In the genomic region with DNA sequence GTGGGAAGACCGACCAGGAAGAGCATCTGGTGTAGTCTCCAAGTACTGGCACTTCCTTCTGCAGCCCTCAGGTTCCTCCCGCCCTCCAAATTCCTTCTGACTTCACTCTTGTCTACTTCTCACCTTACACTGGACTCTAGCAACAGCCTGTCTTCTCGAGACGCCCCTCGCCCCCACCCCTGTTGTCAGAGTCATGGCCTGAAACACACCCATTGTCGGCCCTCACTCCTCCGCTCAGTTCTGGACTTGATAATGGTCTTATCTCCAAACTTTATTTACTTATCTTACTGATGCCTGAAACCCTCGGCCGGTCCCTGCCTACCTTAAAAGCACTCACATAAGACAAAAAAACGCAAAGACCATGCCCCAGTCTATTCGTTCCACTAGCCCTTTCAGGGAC, we compare ENCODE assay signal across 8 mouse cellular contexts. TPM values are rescaled to one million over a fixed set of nuclear protein-coding genes. Genes with fewer than 3 reads are reported as not detected.
DNase-seq lines count a peak whose midpoint lies in the region; ATAC-seq and TF ChIP-seq lines count a peak whose summit lies in the region.

No protein-coding gene starts in this region.

- 16% methylated on average over 11 of the region's 11 CpGs for WGBS in forebrain, postnatal 0 days
- WGBS in macrophage (ENCODE audit: missing documents), result 78% methylated on average over 11 of the region's 11 CpGs

- H3K27me3 ChIP-seq in ES-Bruce4 (ENCODE audit: control insufficient read depth, insufficient read depth, low read length, poor library complexity, severe bottlenecking), result no peaks in the 10 kb centered on the region
- H3K27me3 ChIP-seq in forebrain, postnatal 0 days (ENCODE audit: insufficient read depth, low read length), result no peaks in the 10 kb centered on the region

- DNase-seq in gastrocnemius, adult 2 months, result no peak
- DNase-seq in gastrocnemius, postnatal 4 days (ENCODE audit: low spot score in 2 of 2), result no peak
- no peak for DNase-seq in forebrain, postnatal 0 days
- no peak for DNase-seq in c-Kit-positive CD71-positive TER-119-positive erythroid progenitor cells, embryonic 14.5 days (ENCODE audit: low spot score)
- DNase-seq in spleen, postnatal 14 days (ENCODE audit: low spot score in 2 of 2), result no peak
- no peak for DNase-seq in adrenal gland, postnatal 14 days

- no peaks in the 10 kb centered on the region for H3K36me3 ChIP-seq in ES-Bruce4 (ENCODE audit: control insufficient read depth, insufficient read depth, low read length, poor library complexity, severe bottlenecking)
- H3K36me3 ChIP-seq in forebrain, postnatal 0 days (ENCODE audit: insufficient read depth), result no peaks in the 10 kb centered on the region
- H3K36me3 ChIP-seq in macrophage (ENCODE audit: inconsistent target), result no peaks in the 10 kb centered on the region

- no peak for TF ChIP-seq CTCF in gastrocnemius, adult 2 months (IDR thresholded peaks at IDR 0.05)
- TF ChIP-seq CTCF in ES-Bruce4 (IDR thresholded peaks at IDR 0.05; ENCODE audit: low read depth, low read length), result no peak
- no peak for TF ChIP-seq CTCF in forebrain, postnatal 0 days (IDR thresholded peaks at IDR 0.05; ENCODE audit: low read depth)

- peak overlapping the region; percentile 90 for H3K4me2 ChIP-seq in forebrain, postnatal 0 days (ENCODE audit: low read depth)

- intact Hi-C loops in gastrocnemius, adult 2 months (cut with DNase I), result no loop called here

- peaks cover 9% of the 10 kb centered on the region; the same call in 1 of the 2 replicates for H3K79me2 ChIP-seq in macrophage (ENCODE audit: inconsistent target)

- no peaks in the 10 kb centered on the region for H3K9me3 ChIP-seq in ES-Bruce4 (replicated peaks; ENCODE audit: control insufficient read depth, insufficient read depth, low read length, poor library complexity, severe bottlenecking)
- H3K9me3 ChIP-seq in forebrain, postnatal 0 days (ENCODE audit: low read length), result no peaks in the 10 kb centered on the region

- peak overlapping the region; percentile 84 for H3K4me3 ChIP-seq in gastrocnemius, adult 2 months
- H3K4me3 ChIP-seq in ES-Bruce4 (ENCODE audit: low read depth, low read length) (0 out of 2 replicates have a peak overlapping the region, but pooled peaks have one; percentile 9), macrophage (ENCODE audit: inconsistent target) (peak overlapping the region; percentile 40)
- peak overlapping the region; percentile 82 for H3K4me3 ChIP-seq in forebrain, postnatal 0 days (ENCODE audit: low read depth, low read length)

- peak overlapping the region; percentile 100 for H3K27ac ChIP-seq in gastrocnemius, adult 2 months
- no peak overlapping the region for H3K27ac ChIP-seq in ES-Bruce4 (ENCODE audit: insufficient read depth, low read length)
- H3K27ac ChIP-seq in forebrain, postnatal 0 days (ENCODE audit: low read depth, low read length), result peak overlapping the region; percentile 98
- no peak overlapping the region for H3K27ac ChIP-seq in macrophage

- no peak for TF ChIP-seq POLR2A in ES-Bruce4 (IDR thresholded peaks at IDR 0.05; ENCODE audit: insufficient read depth, low read length)

- TF ChIP-seq EP300 in ES-Bruce4 (IDR thresholded peaks at IDR 0.05; ENCODE audit: insufficient read depth, low read depth, low read length), result 0 out of 2 replicates have a peak, but pooled peaks have one; percentile 26

- H3K9ac ChIP-seq in ES-Bruce4 (ENCODE audit: low read depth, poor library complexity, severe bottlenecking), result peak overlapping the region; percentile 89
- H3K9ac ChIP-seq in forebrain, postnatal 0 days, result peak overlapping the region; percentile 98

- peaks cover 2% of the 10 kb centered on the region for H3K4me1 ChIP-seq in ES-Bruce4 (ENCODE audit: control insufficient read depth, insufficient read depth, low read length)
- peaks cover 12% of the 10 kb centered on the region for H3K4me1 ChIP-seq in forebrain, postnatal 0 days (ENCODE audit: insufficient read depth)

- no peak for ATAC-seq in forebrain, postnatal 0 days

RNA-seq across cellular contexts. Expression of a gene that starts 1.4 kb away (rescaled TPM):
- 10 to 100 TPM; 21.4 to 31.0 TPM for total RNA-seq in gastrocnemius, adult 2 months (2021)
- 10 to 100 TPM; 19.9 to 20.7 TPM for total RNA-seq in gastrocnemius, postnatal 4 days (2021)
- polyA plus RNA-seq in ES-Bruce4 (2011; ENCODE audit: insufficient read depth, insufficient read length, low read depth, missing spikeins), result 25.9 and 26.7 TPM in 2 replicates
- 25.9 and 28.7 TPM in 2 replicates for total RNA-seq in forebrain, postnatal 0 days (2014; rRNA removed)
- polyA plus RNA-seq in forebrain, postnatal 0 days (2015; fragmentation: Nextera tagmentation; extraction: Ambion mirVana), result 3.7 and 4.0 TPM in 2 replicates
- total RNA-seq in macrophage (2018; cell fraction: chromatin; rRNA removed), result 1 to 10 TPM; 1.2 to 9.6 (median 6.5) TPM
- 1 to 10 TPM; 1.3 to 8.7 (median 5.2) TPM for total RNA-seq in macrophage (2018; cell fraction: cytosol; rRNA removed)
- total RNA-seq in macrophage (2018; cell fraction: nucleus; rRNA removed), result 10 to 100 TPM in 3 of 26 experiments, 1 to 10 TPM in 23; 2.1 to 13.0 (median 6.1) TPM
- polyA plus RNA-seq in macrophage (2018), result 3.9 to 5.7 TPM (median 4.6 TPM) in 3 replicates
- total RNA-seq in adrenal gland, postnatal 14 days (2021), result 7.0 and 9.5 TPM in 2 replicates

Comparison
In these comparisons a context has a peak if more than half of its experiments do, and no peak if none do; other contexts are left out.
1. H3K27ac ChIP-seq: peak in gastrocnemius, adult 2 months (single experiment) and forebrain, postnatal 0 days (single experiment); none in ES-Bruce4 (single experiment) and macrophage (single experiment).
2. H3K4me3 ChIP-seq: peak in every context shown above with its lines; median percentile 84 in gastrocnemius, adult 2 months; 82 in forebrain, postnatal 0 days; 40 in macrophage; 9 in ES-Bruce4.